8 mouse cellular contexts compared by ENCODE assay signal in genomic region chr2:116899615-116900272, GRCm38 (mm10). TPM values are rescaled to one million over a fixed set of nuclear protein-coding genes. Genes with fewer than 3 reads are reported as not detected.
A peak's percentile ranks its signal among the peaks of the same experiment; 100 is the strongest.
DNase-seq lines count a peak whose midpoint lies in the region; ATAC-seq lines count a peak whose summit lies in the region.

No protein-coding gene starts in this region.

- peak overlapping the region; percentile 27 for H3K4me3 ChIP-seq in hindbrain, embryonic 12.5 days

- H3K27me3 ChIP-seq in hindbrain, embryonic 12.5 days, result 0 out of 2 replicates have a peak, but pooled peaks cover 10% of the 10 kb centered on the region

- ATAC-seq in hindbrain, embryonic 12.5 days (ENCODE audit: low FRiP score), result peak; percentile 72

- 15% methylated on average over 19 of the region's 19 CpGs for WGBS in hindbrain, embryonic 12.5 days

- no peaks in the 10 kb centered on the region for H3K9me3 ChIP-seq in hindbrain, embryonic 12.5 days (replicated peaks)

- H3K4me2 ChIP-seq in hindbrain, embryonic 12.5 days (replicated peaks), result peak overlapping the region; percentile 63

- H3K4me1 ChIP-seq in hindbrain, embryonic 12.5 days, result 0 out of 2 replicates have a peak, but pooled peaks cover 7% of the 10 kb centered on the region

- peak; percentile 86 for DNase-seq in Muller cell, postnatal 12 days (ENCODE audit: inconsistent ontology term)
- DNase-seq in cerebellum, adult 9-10 months, result peak; percentile 99
- peak; percentile 82 to 88 for DNase-seq in frontal cortex, postnatal 10 days (ENCODE audit: low spot score in 2 of 2)
- DNase-seq in layer of hippocampus, postnatal 14 days (ENCODE audit: low spot score in 2 of 2), result peak; percentile 93 to 94
- DNase-seq in lung, postnatal 10 days, result peak; percentile 91
- peak; percentile 93 for DNase-seq in ovary, postnatal 14 days (ENCODE audit: low spot score)
- DNase-seq in thymus, postnatal 14 days, result peak; percentile 78

- H3K9ac ChIP-seq in hindbrain, embryonic 12.5 days, result peak overlapping the region; percentile 42; the same call in 1 of the 2 replicates

- no peaks in the 10 kb centered on the region for H3K36me3 ChIP-seq in hindbrain, embryonic 12.5 days

- no peak overlapping the region for H3K27ac ChIP-seq in hindbrain, embryonic 12.5 days

RNA-seq across cellular contexts. Expression of gene Tmco5, which starts 21.3 kb away (rescaled TPM):
- polyA plus RNA-seq in hindbrain, embryonic 12.5 days (2016; fragmentation: Nextera tagmentation; extraction: Ambion mirVana), result not detected in 2 replicates
- total RNA-seq in layer of hippocampus, postnatal 14 days (2021), result 1 to 10 TPM in 1 of 2 experiments, under 1 TPM in 1; 0.99 to 1.7 TPM
